In genomic region chr1:170173991-170174813, GRCm38 (mm10) we compare ENCODE assay signal across 8 mouse cellular contexts. TPM values are rescaled to one million over a fixed set of nuclear protein-coding genes. Genes with fewer than 3 reads are reported as not detected.
DNase-seq lines count a peak whose midpoint lies in the region; ATAC-seq and TF ChIP-seq lines count a peak whose summit lies in the region.

No protein-coding gene starts in this region.

- peaks cover 2% of the 10 kb centered on the region for H3K27me3 ChIP-seq in CH12.LX (replicated peaks)
- H3K27me3 ChIP-seq in heart, embryonic 16.5 days (ENCODE audit: control insufficient read depth, insufficient read depth, low read length), result no peaks in the 10 kb centered on the region
- H3K27me3 ChIP-seq in limb, embryonic 12.5 days, result no peaks in the 10 kb centered on the region
- H3K27me3 ChIP-seq in midbrain, embryonic 16.5 days (ENCODE audit: control insufficient read depth, insufficient read depth, low read depth, low read length), result no peaks in the 10 kb centered on the region

- TF ChIP-seq CTCF in CH12.LX (conservative IDR thresholded peaks at IDR 0.05 in 1 of 2, IDR thresholded peaks at IDR 0.05 in 1 of 2; ENCODE audit: low read depth in 2 of 2, low read length in 2 of 2), result no peak

- peaks cover 3 to 11% of the 10 kb centered on the region in 2 experiments for H3K36me3 ChIP-seq in CH12.LX (replicated peaks in 1 of 2; ENCODE audit: control insufficient read depth in 1 of 2, insufficient read depth in 1 of 2, low read length in 1 of 2)
- no peaks in the 10 kb centered on the region for H3K36me3 ChIP-seq in heart, embryonic 16.5 days (ENCODE audit: control insufficient read depth, insufficient read depth)
- H3K36me3 ChIP-seq in limb, embryonic 12.5 days, result no peaks in the 10 kb centered on the region
- H3K36me3 ChIP-seq in midbrain, embryonic 16.5 days (ENCODE audit: control insufficient read depth, insufficient read depth, low read length), result no peaks in the 10 kb centered on the region

- peaks cover 10 to 48% of the 10 kb centered on the region in 2 experiments for H3K4me1 ChIP-seq in CH12.LX (ENCODE audit: control insufficient read depth in 1 of 2, insufficient read depth in 2 of 2)
- peaks cover 21% of the 10 kb centered on the region for H3K4me1 ChIP-seq in heart, embryonic 16.5 days (ENCODE audit: control insufficient read depth, insufficient read depth, low read length)
- H3K4me1 ChIP-seq in limb, embryonic 12.5 days (replicated peaks), result peaks cover 12% of the 10 kb centered on the region
- H3K4me1 ChIP-seq in midbrain, embryonic 16.5 days (ENCODE audit: control insufficient read depth, insufficient read depth, low read length), result peaks cover 19% of the 10 kb centered on the region

- intact Hi-C loops in gastrocnemius, postnatal 36 days (cut with DNase I), result no loop called here

- in situ Hi-C loops in CH12.LX (cut with MboI; ENCODE audit: low pct_ligation_motif_present, low pct_unique_long_range_greater_than_20kb, low sequenced_read_pairs), result loop anchor here (25.0 kb wide), 1 partner anchor 637 kb away; the partner anchor contains the start of gene Nuf2

- dilution Hi-C loops in CH12.LX (cut with MboI; ENCODE audit: extremely low pct_ligation_motif_present, extremely low pct_unique_long_range_greater_than_20kb, low sequenced_read_pairs), result no loop called here

- peak overlapping the region; percentile 96 for H3K4me2 ChIP-seq in CH12.LX (ENCODE audit: insufficient read depth, low read depth, poor library complexity, severe bottlenecking)
- peak overlapping the region; percentile 84 for H3K4me2 ChIP-seq in heart, embryonic 16.5 days (ENCODE audit: low read depth, low read length)
- peak overlapping the region; percentile 73 for H3K4me2 ChIP-seq in limb, embryonic 12.5 days
- peak overlapping the region; percentile 81 for H3K4me2 ChIP-seq in midbrain, embryonic 16.5 days (ENCODE audit: low read length)

- no peak for TF ChIP-seq POLR2A in CH12.LX (IDR thresholded peaks at IDR 0.05; ENCODE audit: low read depth, low read length)

- ATAC-seq in common myeloid progenitor, adult 5-6 weeks (replicated peaks; ENCODE audit: low read depth, poor library complexity, severe bottlenecking), result peak; percentile 13; the same call in 1 of the 2 replicates
- ATAC-seq in heart, embryonic 16.5 days (replicated peaks; ENCODE audit: extremely low read depth, insufficient read depth, low FRiP score), result peak; percentile 63
- no peak; the same call in none of the 2 replicates for ATAC-seq in limb, embryonic 12.5 days (ENCODE audit: insufficient number of reproducible peaks, insufficient read depth, low FRiP score, low TSS enrichment, low read depth)
- peak; percentile 87 for ATAC-seq in midbrain, embryonic 16.5 days

- no peaks in the 10 kb centered on the region for H3K9me3 ChIP-seq in CH12.LX (replicated peaks; ENCODE audit: low read length)
- no peaks in the 10 kb centered on the region for H3K9me3 ChIP-seq in heart, embryonic 16.5 days (replicated peaks; ENCODE audit: control insufficient read depth, low read length)
- no peaks in the 10 kb centered on the region for H3K9me3 ChIP-seq in limb, embryonic 12.5 days
- no peaks in the 10 kb centered on the region for H3K9me3 ChIP-seq in midbrain, embryonic 16.5 days (replicated peaks; ENCODE audit: control insufficient read depth, low read length, poor library complexity, severe bottlenecking)

- under 1% methylated on average over 50 of the region's 50 CpGs for WGBS in heart, embryonic 16.5 days
- whole genome bisulfite sequencing in limb, embryonic 12.5 days, result 1% methylated on average over 50 of the region's 50 CpGs
- WGBS in midbrain, embryonic 16.5 days, result 2% methylated on average over 34 of the region's 50 CpGs

- peak overlapping the region; percentile 85 to 91 (median 86) for H3K4me3 ChIP-seq in CH12.LX (replicated peaks in 1 of 3; ENCODE audit: low read depth in 2 of 3, low read length in 2 of 3, poor library complexity in 1 of 3)
- peak overlapping the region; percentile 86 for H3K4me3 ChIP-seq in heart, embryonic 16.5 days (ENCODE audit: low read length)
- peak overlapping the region; percentile 74 for H3K4me3 ChIP-seq in limb, embryonic 12.5 days (replicated peaks)
- peak overlapping the region; percentile 85 for H3K4me3 ChIP-seq in midbrain, embryonic 16.5 days (ENCODE audit: low read depth, low read length)

- H3K79me2 ChIP-seq in CH12.LX (replicated peaks; ENCODE audit: control insufficient read depth, extremely low read depth, insufficient read depth, poor library complexity, severe bottlenecking), result peaks cover 42% of the 10 kb centered on the region

- TF ChIP-seq RAD21 in CH12.LX (IDR thresholded peaks at IDR 0.05; ENCODE audit: low read depth, low read length), result no peak

- TF ChIP-seq EP300 in CH12.LX (IDR thresholded peaks at IDR 0.05; ENCODE audit: low read length), result no peak; the same call in 1 of the 2 replicates

- peak overlapping the region; percentile 74 for H3K9ac ChIP-seq in CH12.LX (ENCODE audit: insufficient read depth, low read depth)
- H3K9ac ChIP-seq in heart, embryonic 16.5 days (ENCODE audit: low read length), result peak overlapping the region; percentile 90
- H3K9ac ChIP-seq in limb, embryonic 12.5 days (replicated peaks), result peak overlapping the region; percentile 86
- peak overlapping the region; percentile 89 for H3K9ac ChIP-seq in midbrain, embryonic 16.5 days (ENCODE audit: low read depth, low read length)

- peak overlapping the region; percentile 48 for H3K27ac ChIP-seq in CH12.LX (ENCODE audit: insufficient read depth, low read depth)
- peak overlapping the region; percentile 88 for H3K27ac ChIP-seq in heart, embryonic 16.5 days (ENCODE audit: low read length)
- peak overlapping the region; percentile 86 for H3K27ac ChIP-seq in limb, embryonic 12.5 days
- H3K27ac ChIP-seq in midbrain, embryonic 16.5 days (ENCODE audit: low read length), result peak overlapping the region; percentile 92

- peak; percentile 10 for DNase-seq in gastrocnemius, postnatal 25 days
- DNase-seq in gastrocnemius, postnatal 4 days (ENCODE audit: low spot score in 2 of 2), result no peak
- peak; percentile 71 for DNase-seq in CH12.LX (ENCODE audit: extremely low read depth)
- no peak for DNase-seq in gastrocnemius, postnatal 36 days

TF ChIP-seq in CH12.LX, 34 proteins besides CTCF, POLR2A, EP300 and RAD21:
- peak; percentile 55 for TF ChIP-seq MYC (IDR thresholded peaks at IDR 0.05; ENCODE audit: low read depth, low read length)
- peak; percentile 33; the same call in 1 of the 2 replicates for TF ChIP-seq ETS1 (conservative IDR thresholded peaks at IDR 0.05; ENCODE audit: low read depth, low read length)
- TF ChIP-seq MAZ (IDR thresholded peaks at IDR 0.05; ENCODE audit: low read depth, low read length), result no peak
- TF ChIP-seq USF2 (conservative IDR thresholded peaks at IDR 0.05; ENCODE audit: low read depth, low read length), result no peak
- TF ChIP-seq SIN3A (IDR thresholded peaks at IDR 0.05; ENCODE audit: low read length), result peak; percentile 25

RNA-seq across cellular contexts. Expression of gene Uap1, which starts 0.6 kb away (rescaled TPM):
- total RNA-seq in gastrocnemius, postnatal 25 days (2021), result 10 to 100 TPM; 42.7 to 49.5 TPM
- 10 to 100 TPM; 33.1 to 43.0 TPM for total RNA-seq in gastrocnemius, postnatal 4 days (2021)
- total RNA-seq in CH12.LX (2012; rRNA removed) (32.2 and 32.7 TPM in 2 replicates), CH12.LX (2014; rRNA removed) (46.3 and 51.8 TPM in 2 replicates)
- 34.1 and 39.4 TPM in 2 replicates for polyA plus RNA-seq in CH12.LX (2012; ENCODE audit: insufficient read length, low read depth)
- 64.9 and 91.7 TPM in 2 replicates for total RNA-seq in common myeloid progenitor, adult 5-6 weeks (2017)
- polyA plus RNA-seq in heart, embryonic 16.5 days (2015; fragmentation: Nextera tagmentation; extraction: Ambion mirVana), result 42.4 and 48.8 TPM in 2 replicates
- polyA plus RNA-seq in limb, embryonic 12.5 days (2016; fragmentation: Nextera tagmentation; extraction: Ambion mirVana), result 67.8 and 69.0 TPM in 2 replicates
- 63.6 and 65.6 TPM in 2 replicates for polyA plus RNA-seq in midbrain, embryonic 16.5 days (2015; fragmentation: Nextera tagmentation; extraction: Ambion mirVana)
- total RNA-seq in gastrocnemius, postnatal 36 days (2021), result 10 to 100 TPM; 44.6 to 52.2 TPM

RNA-seq across cellular contexts. Expression of gene Uhmk1, which starts 41.0 kb away (rescaled TPM):
- total RNA-seq in gastrocnemius, postnatal 25 days (2021), result 10 to 100 TPM; 11.1 to 12.3 TPM
- 10 to 100 TPM; 15.2 to 15.5 TPM for total RNA-seq in gastrocnemius, postnatal 4 days (2021)
- total RNA-seq in CH12.LX (2012; rRNA removed) (22.7 and 23.8 TPM in 2 replicates), CH12.LX (2014; rRNA removed) (30.7 and 32.5 TPM in 2 replicates)
- polyA plus RNA-seq in CH12.LX (2012; ENCODE audit: insufficient read length, low read depth), result 21.5 and 25.0 TPM in 2 replicates
- total RNA-seq in common myeloid progenitor, adult 5-6 weeks (2017), result 60.8 and 71.6 TPM in 2 replicates
- polyA plus RNA-seq in heart, embryonic 16.5 days (2015; fragmentation: Nextera tagmentation; extraction: Ambion mirVana), result 4.6 and 5.0 TPM in 2 replicates
- polyA plus RNA-seq in limb, embryonic 12.5 days (2016; fragmentation: Nextera tagmentation; extraction: Ambion mirVana), result 7.7 and 8.9 TPM in 2 replicates
- 9.6 and 9.7 TPM in 2 replicates for polyA plus RNA-seq in midbrain, embryonic 16.5 days (2015; fragmentation: Nextera tagmentation; extraction: Ambion mirVana)
- total RNA-seq in gastrocnemius, postnatal 36 days (2021), result 10 to 100 TPM; 10.2 TPM

RNA-seq across cellular contexts. Expression of gene Sh2d1b2, which starts 58.3 kb away (rescaled TPM):
- total RNA-seq in gastrocnemius, postnatal 25 days (2021), result not detected
- not detected for total RNA-seq in gastrocnemius, postnatal 4 days (2021)
- 0.47 TPM in 1 of 2 replicates, not detected in the other for total RNA-seq in CH12.LX (2012; rRNA removed)
- not detected in 2 replicates for total RNA-seq in CH12.LX (2014; rRNA removed)
- 1.1 and 1.9 TPM in 2 replicates for polyA plus RNA-seq in CH12.LX (2012; ENCODE audit: insufficient read length, low read depth)
- total RNA-seq in common myeloid progenitor, adult 5-6 weeks (2017), result not detected in 2 replicates
- not detected in 2 replicates for polyA plus RNA-seq in heart, embryonic 16.5 days (2015; fragmentation: Nextera tagmentation; extraction: Ambion mirVana)
- polyA plus RNA-seq in limb, embryonic 12.5 days (2016; fragmentation: Nextera tagmentation; extraction: Ambion mirVana), result not detected in 2 replicates
- not detected in 2 replicates for polyA plus RNA-seq in midbrain, embryonic 16.5 days (2015; fragmentation: Nextera tagmentation; extraction: Ambion mirVana)
- not detected for total RNA-seq in gastrocnemius, postnatal 36 days (2021)

Comparison
In these comparisons a context has a peak if more than half of its experiments do, and no peak if none do; other contexts are left out.
1. DNase-seq: peak in gastrocnemius, postnatal 25 days (single experiment) and CH12.LX (single experiment); none in gastrocnemius, postnatal 4 days (0 of 2) and gastrocnemius, postnatal 36 days (0 of 2).
2. Peak in every context shown above with its lines, with median percentiles within 50 percentile points of each other: H3K27ac ChIP-seq, H3K4me2 ChIP-seq, H3K4me3 ChIP-seq and H3K9ac ChIP-seq.